Mouse (Mus musculus) forebrain, postnatal 0 days (tissue): ENCODE results near the gene Gm20458. TPM values are rescaled to one million over a fixed set of nuclear protein-coding genes. Genes with fewer than 3 reads are reported as not detected.

Source experiments
- ATAC-seq: fragments of 200-750 bp; cut with Nextera tagmentation; 2 replicates; pipeline ENCODE4 v1.8.0; 2017; ENCODE audit warnings: mild to moderate bottlenecking, moderate library complexity
- DNase-seq: peaks from one replicate; pipeline ENCODE4 v3.0.0-alpha.2; 2015
- H3K27ac ChIP-seq: fragments of 300-500 bp; sonication (generic); 2 replicates; pipeline ENCODE4 v1.5.1; 2014; ENCODE audit warnings: low read depth, mild to moderate bottlenecking, antibody characterized with exemption, low read length, moderate library complexity, mixed read lengths
- H3K27me3 ChIP-seq: fragments of 300-500 bp; sonication (generic); 2 replicates; pipeline ENCODE4 v1.6.1; 2014; ENCODE audit warnings: mild to moderate bottlenecking, low read length, mixed read lengths; ENCODE audit not compliant: insufficient read depth
- H3K36me3 ChIP-seq: fragments of 300-500 bp; sonication (generic); 2 replicates; pipeline ENCODE4 v1.6.1; 2014; ENCODE audit warnings: mild to moderate bottlenecking, moderate library complexity; ENCODE audit not compliant: insufficient read depth
- H3K4me1 ChIP-seq: fragments of 300-500 bp; sonication (generic); 2 replicates; pipeline ENCODE4 v1.6.1; 2014; ENCODE audit warnings: antibody characterized with exemption; ENCODE audit not compliant: insufficient read depth
- H3K4me2 ChIP-seq: fragments of 300-500 bp; sonication (generic); 2 replicates; pipeline ENCODE4 v1.6.1; 2014; ENCODE audit warnings: low read depth, mild to moderate bottlenecking, moderate library complexity
- H3K4me3 ChIP-seq: fragments of 300-500 bp; sonication (generic); 2 replicates; pipeline ENCODE4 v1.5.1; 2014; ENCODE audit warnings: low read depth, low read length, mixed read lengths
- H3K9ac ChIP-seq: fragments of 300-500 bp; sonication (generic); 2 replicates; pipeline ENCODE4 v1.6.1; 2014; ENCODE audit warnings: mild to moderate bottlenecking
- H3K9me3 ChIP-seq: fragments of 300-500 bp; sonication (generic); 2 replicates; pipeline ENCODE4 v1.6.1; 2016; ENCODE audit warnings: low read length
- CTCF ChIP-seq: sonication (generic); IDR thresholded peaks from 2 replicates; pipeline ENCODE4 v1.5.1; 2016; ENCODE audit warnings: antibody characterized with exemption, control low read depth, low read depth
- WGBS: fragments of 180-500 bp; shearing (Covaris S2); extraction: QIAGEN DNeasy Blood & Tissue Kit; methylation state at CpG from one replicate; pipeline ENCODE4 v1.1.7; 2014; 5-methylcytosine and 5-hydroxymethylcytosine counted together
- polyA plus RNA-seq: library from polyadenylated mRNA; unstranded; fragments of >200 nt; fragmentation: Nextera tagmentation; extraction: Ambion mirVana; gene quantifications from 2 replicates; pipeline ENCODE4 v1.2.1, GENCODE M21; 2015
- total RNA-seq: library from RNA; depleted of rRNA; stranded (reverse); fragments of >200 nt; gene quantifications from 2 replicates; pipeline ENCODE4 v1.2.3, GENCODE M21; 2014

The Gm20458 gene
- total and polyA plus RNA-seq, 2 experiments from 2014 or later, result 10.5 to 10.7 TPM

GRCm38 (mm10) chr2:164440314-164440713 lies 20.5 kb upstream of the Gm20458 start:
- DNase-seq (no peak), ATAC-seq (no peak)
- H3K27me3 ChIP-seq, result peaks cover 11% of the 10 kb centered on the region
- H3K27ac ChIP-seq, result no peak overlapping the region
- TF ChIP-seq CTCF, result no peak
- no peaks in the 10 kb centered on the region for H3K9me3 ChIP-seq
- no peak overlapping the region for H3K4me2 ChIP-seq
- H3K36me3 ChIP-seq, result no peaks in the 10 kb centered on the region
- 78% methylated on average over 5 of the region's 5 CpGs for WGBS
- H3K4me3 ChIP-seq, result no peak overlapping the region
- H3K4me1 ChIP-seq, result no peaks in the 10 kb centered on the region; the same call in 1 of the 2 replicates
- no peak overlapping the region for H3K9ac ChIP-seq

GRCm38 (mm10) chr2:164441155-164441554 lies 19.6 kb upstream of the Gm20458 start:
- TF ChIP-seq CTCF, result no peak
- ATAC-seq (no peak), DNase-seq (no peak)
- Histone ChIP-seq H3K9ac (no peak overlapping the region), H3K4me3 (no peak overlapping the region), H3K27ac (no peak overlapping the region), H3K36me3 (no peaks in the 10 kb centered on the region), H3K27me3 (peaks cover 11% of the 10 kb centered on the region), H3K4me2 (no peak overlapping the region), H3K9me3 (no peaks in the 10 kb centered on the region), H3K4me1 (no peaks in the 10 kb centered on the region; the same call in 1 of the 2 replicates)
- WGBS, result 53% methylated on average over 8 of the region's 8 CpGs

GRCm38 (mm10) chr2:164441731-164442130 lies 19.0 kb upstream of the Gm20458 start:
- Histone ChIP-seq H3K9ac (no peak overlapping the region), H3K36me3 (no peaks in the 10 kb centered on the region), H3K4me1 (no peaks in the 10 kb centered on the region; the same call in 1 of the 2 replicates), H3K27ac (no peak overlapping the region), H3K27me3 (peaks cover 11% of the 10 kb centered on the region), H3K9me3 (no peaks in the 10 kb centered on the region), H3K4me2 (0 out of 2 replicates have a peak overlapping the region, but pooled peaks have one; percentile 81), H3K4me3 (peak overlapping the region; percentile 5; the same call in 1 of the 2 replicates)
- DNase-seq, result no peak
- no peak for TF ChIP-seq CTCF
- ATAC-seq, result no peak
- WGBS, result 38% methylated on average over 7 of the region's 7 CpGs

GRCm38 (mm10) chr2:164442315-164443050 lies 18.3 kb upstream of the Gm20458 start:
- Histone ChIP-seq H3K9me3 (no peaks in the 10 kb centered on the region), H3K4me2 (peak overlapping the region; percentile 81), H3K4me1 (no peaks in the 10 kb centered on the region; the same call in 1 of the 2 replicates), H3K27me3 (peaks cover 11% of the 10 kb centered on the region), H3K9ac (peak overlapping the region; percentile 49), H3K36me3 (no peaks in the 10 kb centered on the region), H3K4me3 (peak overlapping the region; percentile 45), H3K27ac (no peak overlapping the region)
- ATAC-seq, result peak; percentile 24
- no peak for DNase-seq
- no peak for TF ChIP-seq CTCF
- 4% methylated on average over 29 of the region's 29 CpGs for WGBS

- Histone ChIP-seq H3K4me2 (peak overlapping the region; percentile 81), H3K27me3 (peaks cover 11% of the 10 kb centered on the region), H3K9ac (peak overlapping the region; percentile 49), H3K27ac (no peak overlapping the region), H3K9me3 (no peaks in the 10 kb centered on the region), H3K4me3 (peak overlapping the region; percentile 45), H3K36me3 (no peaks in the 10 kb centered on the region), H3K4me1 (no peaks in the 10 kb centered on the region; the same call in 1 of the 2 replicates)
- peak; percentile 48 for TF ChIP-seq CTCF
- DNase-seq (peak; percentile 70), ATAC-seq (peak; percentile 97)
- WGBS, result 0% methylated on average over 26 of the region's 26 CpGs
These were observed 17.7 kb upstream of the Gm20458 start for GRCm38 (mm10) chr2:164443051-164443437.

GRCm38 (mm10) chr2:164443460-164444000 lies 17.2 kb upstream of the Gm20458 start, which contains the start of gene Sdc4:
Gene Sdc4 (minus strand): TSS chr2:164443887.
- DNase-seq, result no peak
- Histone ChIP-seq H3K27me3 (peaks cover 11% of the 10 kb centered on the region), H3K36me3 (no peaks in the 10 kb centered on the region), H3K4me1 (no peaks in the 10 kb centered on the region; the same call in 1 of the 2 replicates), H3K9ac (peak within 1 kb of the TSS; percentile 49), H3K4me3 (peak within 1 kb of the TSS; percentile 45), H3K4me2 (peak within 1 kb of the TSS; percentile 81), H3K27ac (no peak within 1 kb of the TSS), H3K9me3 (no peaks in the 10 kb centered on the region)
- WGBS, result 9% methylated on average over 18 of the region's 18 CpGs
- no peak for TF ChIP-seq CTCF
- peak; percentile 32; the same call in 1 of the 2 replicates for ATAC-seq

GRCm38 (mm10) chr2:164444701-164445100 lies 16.1 kb upstream of the Gm20458 start:
- no peak for TF ChIP-seq CTCF
- H3K9ac ChIP-seq, result no peak overlapping the region

More at GRCm38 (mm10) chr2:164444701-164445100, 16.1 kb upstream of the Gm20458 start:
- H3K9me3 ChIP-seq, result no peaks in the 10 kb centered on the region
- DNase-seq (no peak), ATAC-seq (no peak)
- H3K4me2 ChIP-seq, result no peak overlapping the region
- peaks cover 11% of the 10 kb centered on the region for H3K27me3 ChIP-seq
- H3K4me1 ChIP-seq, result no peaks in the 10 kb centered on the region; the same call in 1 of the 2 replicates
- no peak overlapping the region for H3K27ac ChIP-seq
- no peak overlapping the region for H3K4me3 ChIP-seq
- 89% methylated on average over 2 of the region's 2 CpGs for WGBS
- no peaks in the 10 kb centered on the region for H3K36me3 ChIP-seq
